Mouse (Mus musculus): ENCODE data around the gene Scn8a.
A peak's percentile ranks its signal among the peaks of the same experiment; 100 is the strongest.

Gene Scn8a

GRCm38 (mm10) chr15:101069641-101070190 lies 200.1 kb downstream of the Scn8a start:
- DNase-seq (ENCODE audit: low spot score in 2 of 2) = no peak

DNA sequence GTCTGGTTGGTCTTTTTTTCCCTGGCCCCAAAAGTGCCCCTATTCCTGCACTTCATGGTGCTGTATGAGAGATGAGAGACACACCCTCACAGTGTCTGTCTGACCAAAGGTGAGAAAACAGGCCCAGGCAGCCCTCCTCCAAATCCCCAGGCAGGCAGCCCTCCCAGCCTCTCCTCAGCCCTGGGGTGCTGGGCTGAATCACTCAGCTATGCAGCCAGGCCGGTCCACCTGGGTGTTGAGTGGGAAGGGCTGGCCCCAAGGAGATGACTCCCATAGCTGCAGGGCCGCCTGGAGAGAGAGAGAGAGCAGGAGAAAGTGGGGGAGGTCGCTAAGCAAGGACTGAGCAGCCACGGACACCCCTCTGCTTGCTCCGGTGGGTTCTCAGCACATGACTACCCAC lies 201.1 kb downstream of the Scn8a start:
- no peak for DNase-seq (ENCODE audit: low spot score in 2 of 2)

- no peak for DNase-seq (ENCODE audit: low spot score in 2 of 2)
Measured at GRCm38 (mm10) chr15:101072736-101073135, 203.1 kb downstream of the Scn8a start.

GRCm38 (mm10) chr15:101074067-101074466 lies 204.4 kb downstream of the Scn8a start:
- no peak for DNase-seq (ENCODE audit: low spot score in 2 of 2)

DNA sequence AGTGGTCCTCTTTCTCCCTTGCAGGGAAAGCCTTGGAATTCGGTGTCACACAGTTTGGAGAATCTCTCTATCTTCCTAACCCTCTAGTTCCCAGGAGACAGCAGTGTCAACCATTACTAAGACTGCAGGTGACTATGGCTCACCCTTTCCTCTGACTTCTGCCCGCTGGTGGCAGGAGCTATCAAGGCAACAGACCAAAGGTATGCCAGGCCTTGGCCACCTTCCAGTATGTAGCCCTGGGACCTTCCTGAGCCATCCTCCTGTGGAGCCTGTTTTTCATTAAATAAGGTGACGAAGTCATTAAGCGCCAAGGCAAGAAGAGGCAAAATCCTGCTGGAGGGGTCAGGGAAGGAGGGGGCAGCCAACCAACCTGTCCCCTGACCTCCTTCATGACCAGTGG lies 205.5 kb downstream of the Scn8a start:
- no peak for DNase-seq (ENCODE audit: low spot score in 2 of 2)

DNA sequence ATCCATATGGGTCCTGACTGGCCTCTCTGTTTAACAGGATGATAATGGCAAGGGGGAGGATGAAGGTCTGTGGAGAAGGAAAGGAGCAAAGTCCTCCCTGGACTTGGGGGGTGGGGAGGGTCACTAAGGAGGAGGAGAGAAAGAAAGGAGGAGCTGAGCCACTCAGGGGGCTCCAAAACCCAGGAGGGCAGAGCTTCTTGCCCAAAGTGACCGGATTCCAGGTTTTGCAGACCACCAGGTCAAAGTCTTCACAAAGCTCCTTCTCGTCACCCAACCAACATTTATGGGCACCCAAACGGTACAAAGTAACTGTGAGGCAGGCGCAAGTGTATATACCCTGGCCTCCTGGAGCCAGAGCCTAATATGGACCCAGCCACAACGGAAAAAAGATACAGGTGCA lies 206.0 kb downstream of the Scn8a start:
- no peak for DNase-seq (ENCODE audit: low spot score in 2 of 2)

- no peak for DNase-seq (ENCODE audit: low spot score in 2 of 2)
Measured at GRCm38 (mm10) chr15:101076071-101077000, 206.7 kb downstream of the Scn8a start.

- DNase-seq (ENCODE audit: low spot score in 2 of 2) = no peak
Measured at GRCm38 (mm10) chr15:101077001-101077812, 207.5 kb downstream of the Scn8a start.

GRCm38 (mm10) chr15:101077813-101078730 lies 208.4 kb downstream of the Scn8a start, which contains the start of gene Fignl2:
TSS of gene Fignl2 (minus strand) at chr15:101078567.
- no peak for DNase-seq (ENCODE audit: low spot score in 2 of 2)

DNA sequence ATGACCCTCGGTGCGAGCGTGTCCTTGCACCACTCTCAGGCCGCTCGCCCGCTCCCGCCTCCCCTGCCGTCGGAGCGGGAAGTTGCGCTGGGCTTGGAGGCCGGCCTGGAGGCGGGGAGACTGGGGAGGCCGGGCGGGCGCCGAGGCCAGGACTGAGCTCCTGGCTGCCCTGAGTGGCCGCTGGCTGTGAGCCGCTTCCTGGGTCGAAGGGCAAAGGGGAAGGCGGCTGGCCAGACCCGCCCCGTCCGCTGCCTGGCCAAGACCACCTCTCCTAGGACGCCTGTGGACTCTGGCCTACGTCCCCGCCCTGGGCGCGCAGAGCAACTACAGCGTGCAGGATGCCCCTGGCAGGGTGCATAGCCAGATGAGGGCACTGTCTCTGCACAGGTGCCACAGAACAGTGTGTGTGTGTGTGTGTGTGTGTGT lies 209.1 kb downstream of the Scn8a start:
- peak; percentile 61 to 66 for DNase-seq (ENCODE audit: low spot score in 2 of 2)

DNA sequence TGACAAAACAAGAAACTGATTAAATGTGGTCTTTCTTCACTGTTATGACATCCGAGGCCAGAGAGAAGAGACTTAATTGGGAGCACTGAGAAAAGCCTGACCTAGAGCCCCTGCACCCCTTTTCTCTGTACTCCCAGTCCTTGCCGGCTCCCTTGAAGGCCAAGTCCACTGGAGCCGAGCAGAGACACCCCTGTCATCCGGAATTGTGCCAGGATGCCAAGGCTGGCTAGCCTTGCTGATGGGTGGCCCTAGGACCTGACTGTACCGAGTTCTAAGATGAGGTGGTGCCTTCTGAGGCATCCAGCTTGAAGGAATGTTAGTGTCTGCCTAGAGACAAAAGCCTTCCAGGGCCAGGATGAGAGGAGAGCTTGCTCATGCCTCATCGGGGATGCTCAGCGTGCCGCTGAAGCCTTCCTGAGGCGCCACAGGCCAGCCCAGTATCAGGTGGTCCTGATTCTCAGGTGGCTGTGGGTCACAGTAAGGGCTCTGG lies 210.4 kb downstream of the Scn8a start:
- no peak for DNase-seq (ENCODE audit: low spot score in 2 of 2)

DNA sequence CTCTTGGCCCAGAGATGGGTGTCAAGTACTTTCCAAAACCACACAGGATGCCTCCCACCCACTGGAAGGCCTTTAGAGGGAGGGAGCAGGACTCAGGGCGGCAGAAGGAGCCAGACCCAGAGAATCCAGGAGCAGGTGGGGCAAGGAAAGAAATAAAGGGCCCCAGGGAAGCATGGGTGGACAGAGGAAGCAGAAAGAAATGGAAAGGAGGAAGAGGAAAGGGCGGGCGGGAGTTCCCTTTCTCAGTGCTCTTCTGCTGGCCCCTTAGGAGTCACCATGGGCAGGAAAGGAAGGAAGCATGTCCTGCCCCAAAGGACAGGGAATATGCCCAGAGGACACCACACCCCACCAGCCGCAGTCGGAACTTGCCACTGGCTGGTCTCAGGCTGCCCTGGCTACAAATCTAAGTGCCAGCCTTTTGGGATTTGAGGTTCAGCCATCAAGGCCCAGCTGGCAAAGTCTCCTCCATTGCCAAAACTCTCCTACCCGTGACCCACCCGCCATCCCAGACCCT lies 211.4 kb downstream of the Scn8a start:
- DNase-seq (ENCODE audit: low spot score in 2 of 2) = no peak

GRCm38 (mm10) chr15:101082236-101082635 lies 212.6 kb downstream of the Scn8a start:
- no peak for DNase-seq (ENCODE audit: low spot score in 2 of 2)

DNA sequence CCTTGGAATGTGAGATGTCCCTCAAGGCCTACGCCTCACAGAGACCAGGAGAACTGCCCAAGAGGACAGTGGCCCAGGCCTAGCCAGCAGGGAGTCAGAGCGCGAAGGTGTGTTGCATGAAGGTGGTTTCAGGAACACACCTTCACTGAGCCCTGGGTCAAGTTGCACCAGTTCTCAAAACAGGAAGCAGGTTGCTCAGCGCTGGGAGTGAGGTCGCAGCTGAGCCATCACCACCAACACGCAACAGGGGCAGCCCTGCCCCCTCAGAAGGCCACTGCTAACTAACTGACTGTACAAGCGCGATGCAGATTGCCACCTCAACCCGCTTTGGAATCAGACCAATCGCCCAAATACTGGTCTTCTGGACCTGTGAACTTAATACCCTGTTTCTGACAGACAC lies 214.8 kb downstream of the Scn8a start:
- no peak for DNase-seq (ENCODE audit: low spot score in 2 of 2)

- DNase-seq (ENCODE audit: low spot score in 2 of 2) = no peak
Measured at GRCm38 (mm10) chr15:101086451-101086850, 216.8 kb downstream of the Scn8a start.

DNA sequence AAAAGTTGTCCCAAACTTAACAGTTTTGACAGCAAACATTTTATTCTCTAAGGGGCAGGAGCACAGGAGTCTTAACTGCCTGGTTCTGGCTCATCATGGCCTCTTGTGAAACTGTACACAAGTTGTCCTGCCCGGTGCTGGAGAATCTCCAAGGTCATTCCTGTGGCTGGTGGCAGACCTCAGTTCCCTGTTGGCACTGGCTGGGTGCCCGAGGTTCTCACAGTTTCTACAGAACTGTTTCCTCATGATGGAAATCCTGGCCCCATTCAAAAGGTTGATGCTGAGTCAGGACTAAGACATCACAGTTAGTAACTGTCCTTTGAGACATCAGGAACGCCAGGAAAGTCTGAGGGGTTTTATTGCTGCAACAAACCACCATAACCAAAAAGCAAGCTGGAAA lies 217.3 kb downstream of the Scn8a start:
- no peak for DNase-seq (ENCODE audit: low spot score in 2 of 2)

GRCm38 (mm10) chr15:101088291-101088690 lies 218.6 kb downstream of the Scn8a start:
- no peak for DNase-seq (ENCODE audit: low spot score in 2 of 2)

DNA sequence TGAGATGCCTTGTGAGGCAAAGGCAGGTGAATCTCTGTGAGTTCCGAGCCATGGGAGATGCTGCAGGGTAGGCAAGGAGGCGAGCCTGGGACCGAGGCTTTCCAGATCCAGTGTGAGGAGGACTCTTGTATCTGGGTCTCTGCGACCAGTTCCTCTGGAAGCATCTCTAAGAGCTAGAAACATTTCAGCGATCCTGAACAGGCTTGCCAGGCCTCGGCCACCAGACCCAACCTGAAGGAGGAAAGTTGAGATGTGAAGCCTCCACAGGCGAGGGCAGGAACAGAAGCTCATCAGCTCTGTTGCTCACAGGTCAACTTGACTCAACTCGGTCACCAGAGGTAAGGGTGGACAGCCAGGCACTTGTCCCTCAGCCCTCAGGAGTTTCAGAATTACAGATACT lies 221.9 kb downstream of the Scn8a start:
- DNase-seq (ENCODE audit: low spot score in 2 of 2) = no peak

- DNase-seq (ENCODE audit: low spot score in 2 of 2) = no peak
Measured at GRCm38 (mm10) chr15:101092121-101092828, 222.6 kb downstream of the Scn8a start.

Measured in frontal cortex, postnatal 10 days (tissue).